Mouse (Mus musculus) thymus, adult 2 months (tissue): Measurements from ENCODE around the gene Stra6.

Source experiments
- CTCF ChIP-seq: fragments of 200-500 bp; IDR thresholded peaks from 2 replicates; pipeline ENCODE4 v1.5.1; 2012; ENCODE audit warnings: mild to moderate bottlenecking, control low read depth, low read length, moderate library complexity, borderline replicate concordance; ENCODE audit not compliant: control insufficient read depth, poor library complexity, insufficient read depth; ENCODE audit errors: extremely low read depth
- POLR2A ChIP-seq: fragments of 200-500 bp; IDR thresholded peaks from 2 replicates; pipeline ENCODE4 v1.6.1; 2012; ENCODE audit warnings: mild to moderate bottlenecking, low read length, control low read depth, moderate library complexity; ENCODE audit not compliant: control insufficient read depth, poor library complexity, insufficient read depth; ENCODE audit errors: extremely low read depth

- TF ChIP-seq POLR2A, result no peak
- no peak for TF ChIP-seq CTCF
Measured at GRCm38 (mm10) chr9:58115297-58115925, 51.8 kb downstream of the Stra6 start.
